In genomic region chr6:137757891-137758290, GRCm38 (mm10) we compare ENCODE assay signal across 27 mouse cellular contexts. TPM values are rescaled to one million over a fixed set of nuclear protein-coding genes. Genes with fewer than 3 reads are reported as not detected.
DNase-seq lines count a peak whose midpoint lies in the region; ATAC-seq and TF ChIP-seq lines count a peak whose summit lies in the region.
"Had no signal": no experiment of that assay in that cellular context is flagged by ENCODE, and none has a peak within 500 bp of the region (broad histone marks: within the 10 kb centered on the region; RNA-seq: fewer than 3 reads in every experiment).

No protein-coding gene starts in this region.

- no peak overlapping the region for H3K4me3 ChIP-seq in heart, adult 2 months
- no peak overlapping the region for H3K4me3 ChIP-seq in liver, adult 2 months (ENCODE audit: insufficient read depth, low read depth, low read length)
- H3K4me3 ChIP-seq in liver, embryonic 12.5 days = no peak overlapping the region
- no peak overlapping the region for H3K4me3 ChIP-seq in bone marrow macrophage, adult 2 months (ENCODE audit: insufficient read depth, low read length)
- H3K4me3 ChIP-seq: embryonic facial prominence, embryonic 12.5 days; embryonic facial prominence, embryonic 15.5 days; forebrain, embryonic 12.5 days; heart, embryonic 13.5 days; hindbrain, embryonic 13.5 days; intestine, embryonic 15.5 days had no signal

- TF ChIP-seq EP300 in heart, adult 2 months (IDR thresholded peaks at IDR 0.05; ENCODE audit: insufficient read depth, low read depth, low read length) = no peak

- no peaks in the 10 kb centered on the region for H3K36me3 ChIP-seq in heart, adult 2 months (ENCODE audit: control insufficient read depth, insufficient read depth, low read length)
- H3K36me3 ChIP-seq in liver, adult 2 months (ENCODE audit: control insufficient read depth, insufficient read depth, low read length) = 0 out of 2 replicates have a peak, but pooled peaks cover 2% of the 10 kb centered on the region
- H3K36me3 ChIP-seq in liver, embryonic 12.5 days = no peaks in the 10 kb centered on the region
- H3K36me3 ChIP-seq: embryonic facial prominence, embryonic 12.5 days; embryonic facial prominence, embryonic 15.5 days; forebrain, embryonic 12.5 days; hindbrain, embryonic 13.5 days; intestine, embryonic 15.5 days had no signal

- no peaks in the 10 kb centered on the region for H3K4me1 ChIP-seq in heart, adult 2 months (ENCODE audit: control insufficient read depth, insufficient read depth, low read length)
- H3K4me1 ChIP-seq in liver, adult 2 months (ENCODE audit: control insufficient read depth, insufficient read depth, low read length) = peaks cover 14% of the 10 kb centered on the region
- peaks cover 24% of the 10 kb centered on the region for H3K4me1 ChIP-seq in liver, embryonic 12.5 days
- peaks cover 17% of the 10 kb centered on the region for H3K4me1 ChIP-seq in bone marrow macrophage, adult 2 months (ENCODE audit: control insufficient read depth, insufficient read depth, low read length)

- WGBS in heart, adult 2 months = 87% methylated on average over 1 of the region's 1 CpGs
- 70% methylated on average over 1 of the region's 1 CpGs for WGBS in liver, adult 2 months
- WGBS in liver, embryonic 12.5 days (ENCODE audit: insufficient replicate concordance) = 85% methylated on average over 1 of the region's 1 CpGs

- no peak for TF ChIP-seq POLR2A in heart, adult 2 months (IDR thresholded peaks at IDR 0.05; ENCODE audit: insufficient read depth, low read depth, low read length)
- TF ChIP-seq POLR2A in liver, adult 2 months (IDR thresholded peaks at IDR 0.05; ENCODE audit: extremely low read depth, insufficient read depth, low read length) = no peak
- no peak for TF ChIP-seq POLR2A in bone marrow macrophage, adult 2 months (IDR thresholded peaks at IDR 0.05; ENCODE audit: borderline replicate concordance, low read depth, low read length)

- DNase-seq in heart, adult 11 months = peak; percentile 18
- DNase-seq in heart, adult 2 months = no peak
- peak; percentile 74 for DNase-seq in liver, adult 2 months (ENCODE audit: extremely low read depth, low read depth, low spot score)
- DNase-seq in ovary, postnatal 10 days (ENCODE audit: low spot score) = no peak
- DNase-seq: adrenal gland, postnatal 10 days; adrenal gland, postnatal 36 days; B cell, adult 2 months; cerebellum, adult 11 months; cerebellum, adult 2 months; cerebellum, adult 9-11 months; cerebellum, postnatal 25 days; gastrocnemius, postnatal 10 days; gastrocnemius, postnatal 36 days; heart, postnatal 14 days had no signal

- no peak overlapping the region for H3K27ac ChIP-seq in heart, adult 2 months
- H3K27ac ChIP-seq in liver, adult 2 months (replicated peaks; ENCODE audit: insufficient read depth, low read depth, low read length) = peak overlapping the region; percentile 37
- H3K27ac ChIP-seq in liver, embryonic 12.5 days = no peak overlapping the region
- peak overlapping the region; percentile 19; the same call in 1 of the 2 replicates for H3K27ac ChIP-seq in bone marrow macrophage, adult 2 months (ENCODE audit: insufficient read depth, low read depth, low read length)
- H3K27ac ChIP-seq: embryonic facial prominence, embryonic 12.5 days; embryonic facial prominence, embryonic 15.5 days; forebrain, embryonic 12.5 days; heart, embryonic 13.5 days; hindbrain, embryonic 13.5 days; intestine, embryonic 15.5 days had no signal

- no peaks in the 10 kb centered on the region for H3K9me3 ChIP-seq in liver, embryonic 12.5 days (replicated peaks)
- H3K9me3 ChIP-seq: embryonic facial prominence, embryonic 12.5 days; embryonic facial prominence, embryonic 15.5 days; forebrain, embryonic 12.5 days; G1E; heart, embryonic 13.5 days; hindbrain, embryonic 13.5 days; intestine, embryonic 15.5 days had no signal

- no peak for TF ChIP-seq CTCF in heart, adult 2 months (IDR thresholded peaks at IDR 0.05)
- TF ChIP-seq CTCF in liver, adult 2 months (IDR thresholded peaks at IDR 0.05; ENCODE audit: low read depth, low read length) = no peak
- TF ChIP-seq CTCF in bone marrow macrophage, adult 2 months (IDR thresholded peaks at IDR 0.05; ENCODE audit: low read depth, low read length) = no peak

- no peak overlapping the region for H3K4me2 ChIP-seq in liver, embryonic 12.5 days
- H3K4me2 ChIP-seq: embryonic facial prominence, embryonic 12.5 days; embryonic facial prominence, embryonic 15.5 days; forebrain, embryonic 12.5 days; heart, embryonic 13.5 days; hindbrain, embryonic 13.5 days; intestine, embryonic 15.5 days had no signal

- no peaks in the 10 kb centered on the region for H3K27me3 ChIP-seq in heart, adult 2 months (ENCODE audit: control insufficient read depth, insufficient read depth, low read length)
- no peaks in the 10 kb centered on the region for H3K27me3 ChIP-seq in liver, adult 2 months (ENCODE audit: control insufficient read depth, insufficient read depth, low read length)
- no peaks in the 10 kb centered on the region for H3K27me3 ChIP-seq in liver, embryonic 12.5 days (replicated peaks)
- H3K27me3 ChIP-seq: CH12.LX; embryonic facial prominence, embryonic 12.5 days; embryonic facial prominence, embryonic 15.5 days; forebrain, embryonic 12.5 days; heart, embryonic 13.5 days; hindbrain, embryonic 13.5 days; intestine, embryonic 15.5 days; Patski had no signal

- intact Hi-C loops in heart, adult 2 months (cut with DNase I) = loop anchor here (5.0 kb wide), 1 partner anchor 394 kb away; no protein-coding TSS in a partner anchor

- H3K9ac ChIP-seq in heart, adult 2 months (ENCODE audit: low read depth, low read length) = no peak overlapping the region
- no peak overlapping the region for H3K9ac ChIP-seq in liver, adult 2 months (ENCODE audit: low read depth, low read length)
- H3K9ac ChIP-seq in liver, embryonic 12.5 days = no peak overlapping the region
- H3K9ac ChIP-seq: embryonic facial prominence, embryonic 12.5 days; embryonic facial prominence, embryonic 15.5 days; forebrain, embryonic 12.5 days; heart, embryonic 13.5 days; hindbrain, embryonic 13.5 days; intestine, embryonic 15.5 days had no signal

- no peaks in the 10 kb centered on the region for H3K79me2 ChIP-seq in heart, adult 2 months (replicated peaks; ENCODE audit: control insufficient read depth, insufficient read depth, low read length)
- peaks cover 18% of the 10 kb centered on the region; the same call in 1 of the 2 replicates for H3K79me2 ChIP-seq in liver, adult 2 months (ENCODE audit: control insufficient read depth, insufficient read depth, low read length)

- no peak for ATAC-seq in liver, embryonic 12.5 days
- ATAC-seq: forebrain, embryonic 16.5 days; hindbrain, embryonic 16.5 days; intestine, embryonic 15.5 days; Patski had no signal

RNA-seq across cellular contexts. Expression of gene Dera, which starts 3.5 kb away (rescaled TPM):
- 1 to 10 TPM; 4.1 to 4.6 TPM for total RNA-seq in heart, adult 2 months (2021)
- polyA plus RNA-seq in heart, adult 2 months (2012; rRNA removed) = 3.0 and 3.8 TPM in 2 replicates
- total RNA-seq in liver, adult 2 months (2014; rRNA removed) = 83.4 and 103 TPM in 2 replicates
- 42.8 and 47.1 TPM in 2 replicates for polyA plus RNA-seq in liver, adult 2 months (2012; rRNA removed)
- polyA plus RNA-seq in liver, embryonic 12.5 days (2016; fragmentation: Nextera tagmentation; extraction: Ambion mirVana) = 60.1 and 63.6 TPM in 2 replicates
- 25.9 and 26.2 TPM in 2 replicates for polyA plus RNA-seq in bone marrow macrophage, adult 2 months (2012; ENCODE audit: insufficient read depth, insufficient read length, missing spikeins)

RNA-seq across cellular contexts. Expression of gene Strap, which starts 23.0 kb away (rescaled TPM):
- total RNA-seq in heart, adult 2 months (2021) = 10 to 100 TPM; 81.6 to 86.5 TPM
- polyA plus RNA-seq in heart, adult 2 months (2012; rRNA removed) = 26.3 and 46.6 TPM in 2 replicates
- total RNA-seq in liver, adult 2 months (2014; rRNA removed) = 47.1 and 50.1 TPM in 2 replicates
- 26.8 and 33.7 TPM in 2 replicates for polyA plus RNA-seq in liver, adult 2 months (2012; rRNA removed)
- polyA plus RNA-seq in liver, embryonic 12.5 days (2016; fragmentation: Nextera tagmentation; extraction: Ambion mirVana) = 130 and 131 TPM in 2 replicates
- polyA plus RNA-seq in bone marrow macrophage, adult 2 months (2012; ENCODE audit: insufficient read depth, insufficient read length, missing spikeins) = 51.9 and 58.9 TPM in 2 replicates

Comparison
In these comparisons a context has a peak if more than half of its experiments do, and no peak if none do; other contexts are left out.
1. DNase-seq: peak in heart, adult 11 months (single experiment) and liver, adult 2 months (single experiment); none in heart, adult 2 months (0 of 2) and ovary, postnatal 10 days (single experiment).
2. H3K27ac ChIP-seq: peak in liver, adult 2 months (single experiment) and bone marrow macrophage, adult 2 months (single experiment); none in heart, adult 2 months (single experiment) and liver, embryonic 12.5 days (single experiment).